Mouse (Mus musculus) cerebellum, adult 18-20 months (tissue): ENCODE data around the gene Thrsp.

Experiments
- DNase-seq, 2 experiments: peaks; one replicate each; pipeline ENCODE4 v3.0.0; 2021

Thrsp gene

GRCm38 (mm10) chr7:97416473-97416872 is 1.1 kb downstream of the Thrsp start:
- peak; percentile 30 to 43 for DNase-seq

GRCm38 (mm10) chr7:97414915-97415687 is 2.4 kb downstream of the Thrsp start:
- peak in 1 of 2 experiments; percentile 37 for DNase-seq

GRCm38 (mm10) chr7:97414426-97414825 is 3.1 kb downstream of the Thrsp start:
- no peak for DNase-seq

GRCm38 (mm10) chr7:97413981-97414380 is 3.5 kb downstream of the Thrsp start:
- no peak for DNase-seq

GRCm38 (mm10) chr7:97411575-97411974 is 6.0 kb downstream of the Thrsp start:
- DNase-seq = no peak

GRCm38 (mm10) chr7:97411106-97411505 is 6.4 kb downstream of the Thrsp start:
- no peak for DNase-seq

GRCm38 (mm10) chr7:97407145-97407544 is 10.4 kb downstream of the Thrsp start:
- DNase-seq = no peak

GRCm38 (mm10) chr7:97399960-97400715 is 17.4 kb downstream of the Thrsp start, which contains the start of gene Ndufc2:
Gene Ndufc2, plus strand, starts transcription at chr7:97400003.
- peak; percentile 73 to 87 for DNase-seq

- no peak for DNase-seq
These were observed 18.6 kb downstream of the Thrsp start for GRCm38 (mm10) chr7:97398943-97399342.

GRCm38 (mm10) chr7:97394375-97394774 is 23.2 kb downstream of the Thrsp start:
- no peak for DNase-seq

GRCm38 (mm10) chr7:97392079-97392445 is 25.5 kb downstream of the Thrsp start:
- no peak for DNase-seq

GRCm38 (mm10) chr7:97391293-97392078 is 26.0 kb downstream of the Thrsp start:
- DNase-seq = no peak

GRCm38 (mm10) chr7:97388541-97388940 is 29.0 kb downstream of the Thrsp start:
- no peak for DNase-seq

- peak in 1 of 2 experiments; percentile 41 for DNase-seq
These were observed 29.9 kb downstream of the Thrsp start for GRCm38 (mm10) chr7:97387561-97388147.

GRCm38 (mm10) chr7:97386806-97387370 is 30.6 kb downstream of the Thrsp start:
- DNase-seq = peak; percentile 94 to 97

- DNase-seq = no peak
These were observed 31.3 kb downstream of the Thrsp start for GRCm38 (mm10) chr7:97386106-97386805.

- no peak for DNase-seq
These were observed 33.9 kb downstream of the Thrsp start for GRCm38 (mm10) chr7:97383496-97384132.

- DNase-seq = no peak
These were observed 34.9 kb downstream of the Thrsp start for GRCm38 (mm10) chr7:97382661-97383060.

- DNase-seq = no peak
These were observed 36.9 kb downstream of the Thrsp start for GRCm38 (mm10) chr7:97380500-97381123.

GRCm38 (mm10) chr7:97379304-97379703 is 38.2 kb downstream of the Thrsp start:
- no peak for DNase-seq

GRCm38 (mm10) chr7:97375906-97376305 is 41.6 kb downstream of the Thrsp start:
- DNase-seq = no peak
